Mouse (Mus musculus) heart, embryonic 11.5 days (tissue): ENCODE measurements at regions not wholly inside any gene's neighbourhood (a gene's known extent, or its start where the extent isn't known, plus 50 kb on each side); places are given as distances from the start of the nearest gene placed in this dataset.

Experiments used
- ATAC-seq: fragments of 200-750 bp; cut with Nextera tagmentation; replicated peaks from 2 replicates; pipeline ENCODE4 v1.8.0; 2017; ENCODE audit warnings: moderate library complexity; ENCODE audit not compliant: insufficient number of reproducible peaks, low FRiP score, low TSS enrichment
- H3K27ac ChIP-seq: fragments of 300-500 bp; sonication (generic); 2 replicates; pipeline ENCODE4 v1.5.1; 2014; ENCODE audit warnings: mild to moderate bottlenecking, low read depth, low read length
- H3K27me3 ChIP-seq: fragments of 300-500 bp; sonication (generic); 2 replicates; pipeline ENCODE4 v1.6.1; 2014; ENCODE audit warnings: mild to moderate bottlenecking, low read length, mixed read lengths; ENCODE audit not compliant: control insufficient read depth, insufficient read depth
- H3K36me3 ChIP-seq: fragments of 300-500 bp; sonication (generic); 2 replicates; pipeline ENCODE4 v1.6.1; 2014; ENCODE audit warnings: mild to moderate bottlenecking, low read length, moderate library complexity, mixed read lengths; ENCODE audit not compliant: control insufficient read depth, insufficient read depth
- H3K4me1 ChIP-seq: fragments of 300-500 bp; sonication (generic); 2 replicates; pipeline ENCODE4 v1.6.1; 2014; ENCODE audit warnings: low read length; ENCODE audit not compliant: control insufficient read depth, insufficient read depth
- H3K4me2 ChIP-seq: fragments of 300-500 bp; sonication (generic); 2 replicates; pipeline ENCODE4 v1.6.1; 2014; ENCODE audit warnings: mild to moderate bottlenecking, moderate library complexity
- H3K4me3 ChIP-seq: fragments of 300-500 bp; sonication (generic); 2 replicates; pipeline ENCODE4 v1.5.1; 2014; ENCODE audit warnings: low read depth, low read length
- H3K9ac ChIP-seq: fragments of 300-500 bp; sonication (generic); 2 replicates; pipeline ENCODE4 v1.6.1; 2014; ENCODE audit warnings: mild to moderate bottlenecking, low read depth, low read length, moderate library complexity
- H3K9me3 ChIP-seq: fragments of 300-500 bp; sonication (generic); replicated peaks from 2 replicates; pipeline ENCODE4 v1.6.1; 2016; ENCODE audit warnings: low read length; ENCODE audit not compliant: control insufficient read depth
- WGBS: fragments of 180-500 bp; shearing (Covaris S2); extraction: QIAGEN DNeasy Blood & Tissue Kit; methylation state at CpG from one replicate; pipeline ENCODE4 v1.1.7; 2014; ENCODE audit not compliant: insufficient replicate concordance; 5-methylcytosine and 5-hydroxymethylcytosine counted together

DNA sequence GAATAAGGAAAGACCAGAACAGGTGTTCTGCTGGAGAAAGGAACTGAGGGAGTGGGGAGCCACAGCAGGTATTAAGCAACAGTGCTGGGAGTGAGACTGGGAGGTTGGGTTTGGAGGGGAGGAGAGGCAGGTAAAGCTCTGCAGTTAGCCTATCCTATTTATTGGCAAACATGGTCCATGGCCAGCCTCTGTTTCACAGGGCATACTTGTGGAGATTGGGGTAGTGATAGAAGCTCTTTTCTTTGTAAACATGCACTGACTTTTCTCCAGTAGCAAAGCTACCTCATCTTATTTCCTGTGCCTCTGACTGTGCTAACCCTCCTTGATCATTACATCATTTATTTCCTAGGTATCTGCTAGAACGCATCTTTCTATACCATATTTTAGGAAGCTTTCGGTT, 124.9 kb upstream of the Ndst4 start:
- no peak overlapping the region for H3K4me3 ChIP-seq
- no peaks in the 10 kb centered on the region for H3K4me1 ChIP-seq
- no peaks in the 10 kb centered on the region for H3K36me3 ChIP-seq
- H3K27ac ChIP-seq: no peak overlapping the region
- H3K4me2 ChIP-seq: no peak overlapping the region
- no peaks in the 10 kb centered on the region for H3K27me3 ChIP-seq
- H3K9me3 ChIP-seq: no peaks in the 10 kb centered on the region
- no peak overlapping the region for H3K9ac ChIP-seq
- 86% methylated on average over 2 of the region's 2 CpGs for WGBS
- ATAC-seq: no peak

DNA sequence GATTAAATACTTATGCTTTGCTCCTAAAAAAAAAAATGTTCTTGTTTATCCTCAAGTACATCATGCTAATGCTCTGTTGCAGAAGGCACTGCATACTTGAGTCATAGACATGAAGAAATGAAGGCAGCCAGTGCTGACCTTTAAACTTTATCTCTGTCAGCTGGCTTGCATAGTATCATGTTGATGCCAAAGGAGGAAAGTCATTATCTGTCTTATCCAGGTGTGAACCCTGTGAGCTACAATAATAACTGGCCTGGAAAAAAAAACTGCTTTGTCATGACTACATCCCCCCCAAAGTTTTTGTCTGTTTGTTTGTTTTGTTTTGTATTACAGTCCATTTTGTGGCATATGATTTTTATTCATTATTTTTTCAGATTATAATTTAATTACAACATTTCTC, 124.3 kb upstream of the Ndst4 start:
- no peaks in the 10 kb centered on the region for H3K36me3 ChIP-seq
- no peak overlapping the region for H3K4me2 ChIP-seq
- no peaks in the 10 kb centered on the region for H3K4me1 ChIP-seq
- H3K27me3 ChIP-seq: no peaks in the 10 kb centered on the region
- no peaks in the 10 kb centered on the region for H3K9me3 ChIP-seq
- ATAC-seq: no peak
- H3K27ac ChIP-seq: no peak overlapping the region
- no peak overlapping the region for H3K4me3 ChIP-seq
- no peak overlapping the region for H3K9ac ChIP-seq

DNA sequence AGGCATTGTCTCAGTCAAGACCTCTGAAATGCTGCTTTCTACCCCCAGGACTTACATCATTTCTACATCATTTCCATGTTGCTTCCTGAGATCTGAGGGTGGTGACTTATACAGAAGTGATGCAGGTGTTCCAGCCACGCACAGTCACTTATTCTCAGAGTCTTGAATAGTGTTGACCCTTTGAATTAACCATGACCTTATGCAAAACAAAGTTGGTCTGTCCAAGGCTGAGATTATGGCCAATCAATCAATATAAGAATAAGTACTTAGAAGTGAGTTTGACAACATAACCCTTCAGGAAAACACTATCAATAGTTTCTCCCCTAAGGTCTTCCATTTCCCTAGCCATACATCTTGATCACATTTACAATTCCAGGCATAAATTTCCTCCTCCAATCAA, 115.3 kb upstream of the Ndst4 start:
- Histone ChIP-seq H3K27me3 (no peaks in the 10 kb centered on the region), H3K36me3 (no peaks in the 10 kb centered on the region), H3K4me1 (no peaks in the 10 kb centered on the region), H3K4me2 (no peak overlapping the region), H3K9me3 (no peaks in the 10 kb centered on the region), H3K9ac (no peak overlapping the region), H3K27ac (no peak overlapping the region), H3K4me3 (no peak overlapping the region)
- WGBS: 63% methylated on average over 1 of the region's 1 CpGs
- ATAC-seq: no peak

DNA sequence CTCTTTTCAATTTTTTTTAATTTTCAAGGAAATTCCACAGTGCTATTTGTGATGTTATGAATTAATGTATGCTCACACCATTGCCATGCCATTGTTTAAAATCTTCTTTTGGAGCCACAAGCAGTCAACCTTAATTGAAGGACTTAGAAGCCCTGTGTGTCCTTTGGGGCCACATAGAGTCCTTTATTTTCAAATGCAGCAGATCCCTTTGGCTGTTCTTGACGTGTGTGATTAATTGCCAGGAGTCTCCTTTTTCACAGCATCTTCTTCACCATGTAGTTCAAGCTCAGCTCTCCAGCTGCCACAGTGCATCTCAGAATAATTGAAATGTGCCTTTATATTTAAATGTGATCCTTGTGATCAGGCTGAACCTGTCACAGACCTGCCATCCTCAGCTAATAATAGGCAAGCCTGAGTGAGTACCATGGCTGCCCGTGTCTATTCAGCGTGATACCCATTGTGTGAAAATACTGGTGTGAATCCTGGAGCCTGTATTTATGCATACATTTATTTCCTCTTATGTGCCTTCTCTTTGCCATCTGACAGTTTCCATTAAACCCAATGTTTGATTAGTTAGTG, 114.4 kb upstream of the Ndst4 start:
- no peak for ATAC-seq
- H3K4me3 ChIP-seq: no peak overlapping the region

DNA sequence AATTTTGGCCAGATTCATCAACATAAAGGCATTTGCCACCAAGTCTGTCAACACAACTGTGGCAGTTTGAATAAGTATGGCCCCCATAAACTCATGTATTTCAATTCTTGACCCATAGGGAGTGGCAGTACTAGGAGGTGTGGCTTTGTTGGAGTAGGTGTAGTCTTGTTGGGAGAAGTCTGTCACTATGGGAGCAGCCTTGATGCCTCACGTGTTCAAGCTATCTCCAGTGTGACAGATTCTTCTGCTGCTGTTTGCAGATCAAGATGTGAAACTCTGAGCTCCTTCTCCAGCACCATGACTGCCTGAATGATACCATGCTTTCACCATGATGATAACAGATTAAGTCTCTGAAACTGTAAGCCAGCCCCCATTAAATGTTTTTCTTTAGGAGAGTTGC, 97.2 kb upstream of the Ndst4 start:
- ATAC-seq: no peak
- 65% methylated on average over 1 of the region's 1 CpGs for WGBS
- Histone ChIP-seq H3K36me3 (no peaks in the 10 kb centered on the region), H3K9me3 (no peaks in the 10 kb centered on the region), H3K4me3 (no peak overlapping the region), H3K4me1 (no peaks in the 10 kb centered on the region), H3K9ac (no peak overlapping the region), H3K27me3 (no peaks in the 10 kb centered on the region), H3K4me2 (no peak overlapping the region), H3K27ac (no peak overlapping the region)

More for the DNA sequence above, 114.4 kb upstream of the Ndst4 start:
- H3K9me3 ChIP-seq: no peaks in the 10 kb centered on the region
- H3K4me2 ChIP-seq: no peak overlapping the region
- 70% methylated on average over 3 of the region's 3 CpGs for WGBS
- no peaks in the 10 kb centered on the region for H3K27me3 ChIP-seq
- no peaks in the 10 kb centered on the region for H3K36me3 ChIP-seq
- no peaks in the 10 kb centered on the region for H3K4me1 ChIP-seq
- no peak overlapping the region for H3K27ac ChIP-seq
- H3K9ac ChIP-seq: no peak overlapping the region

- Histone ChIP-seq H3K36me3 (no peaks in the 10 kb centered on the region), H3K4me1 (no peaks in the 10 kb centered on the region), H3K9me3 (no peaks in the 10 kb centered on the region), H3K27me3 (no peaks in the 10 kb centered on the region), H3K4me3 (no peak overlapping the region), H3K27ac (no peak overlapping the region), H3K4me2 (no peak overlapping the region), H3K9ac (no peak overlapping the region)
- no peak for ATAC-seq
These were observed 76.8 kb upstream of the Ndst4 start for GRCm38 (mm10) chr3:125327079-125327478.

GRCm38 (mm10) chr3:125337423-125337822, 66.5 kb upstream of the Ndst4 start:
- 66% methylated on average over 3 of the region's 3 CpGs for WGBS
- H3K4me1 ChIP-seq: no peaks in the 10 kb centered on the region
- no peak overlapping the region for H3K4me2 ChIP-seq
- no peak for ATAC-seq
- H3K27me3 ChIP-seq: no peaks in the 10 kb centered on the region
- H3K9me3 ChIP-seq: no peaks in the 10 kb centered on the region
- H3K9ac ChIP-seq: no peak overlapping the region
- H3K27ac ChIP-seq: no peak overlapping the region
- H3K4me3 ChIP-seq: no peak overlapping the region
- H3K36me3 ChIP-seq: no peaks in the 10 kb centered on the region

- Histone ChIP-seq H3K4me2 (no peak overlapping the region), H3K4me1 (no peaks in the 10 kb centered on the region), H3K36me3 (no peaks in the 10 kb centered on the region), H3K27me3 (no peaks in the 10 kb centered on the region), H3K9ac (no peak overlapping the region), H3K9me3 (no peaks in the 10 kb centered on the region), H3K4me3 (no peak overlapping the region), H3K27ac (no peak overlapping the region)
- WGBS: 35% methylated on average over 6 of the region's 6 CpGs
- ATAC-seq: no peak
These were observed 65.6 kb upstream of the Ndst4 start for GRCm38 (mm10) chr3:125338178-125338692.
